Mouse (Mus musculus) bone marrow macrophage, adult 2 months (primary cell): ENCODE measurements at regions not wholly inside any gene's neighbourhood (a gene's known extent, or its start where the extent isn't known, plus 50 kb on each side); places are given as distances from the start of the nearest gene placed in this dataset.

Source experiments
- H3K27ac ChIP-seq: 2 replicates; pipeline ENCODE4 v1.5.1; 2012; ENCODE audit warnings: low read depth, low read length; ENCODE audit not compliant: insufficient read depth
- H3K4me1 ChIP-seq: 2 replicates; pipeline ENCODE4 v1.6.1; 2012; ENCODE audit warnings: low read length; ENCODE audit not compliant: control insufficient read depth, insufficient read depth
- H3K4me3 ChIP-seq: 2 replicates; pipeline ENCODE4 v1.5.1; 2012; ENCODE audit warnings: mild to moderate bottlenecking, low read length, moderate library complexity; ENCODE audit not compliant: insufficient read depth
- CTCF ChIP-seq: IDR thresholded peaks from 2 replicates; pipeline ENCODE4 v1.5.1; 2012; ENCODE audit warnings: low read depth, mild to moderate bottlenecking, low read length, moderate library complexity
- POLR2A ChIP-seq: IDR thresholded peaks from 2 replicates; pipeline ENCODE4 v1.6.1; 2012; ENCODE audit warnings: mild to moderate bottlenecking, low read depth, low read length, borderline replicate concordance

DNA sequence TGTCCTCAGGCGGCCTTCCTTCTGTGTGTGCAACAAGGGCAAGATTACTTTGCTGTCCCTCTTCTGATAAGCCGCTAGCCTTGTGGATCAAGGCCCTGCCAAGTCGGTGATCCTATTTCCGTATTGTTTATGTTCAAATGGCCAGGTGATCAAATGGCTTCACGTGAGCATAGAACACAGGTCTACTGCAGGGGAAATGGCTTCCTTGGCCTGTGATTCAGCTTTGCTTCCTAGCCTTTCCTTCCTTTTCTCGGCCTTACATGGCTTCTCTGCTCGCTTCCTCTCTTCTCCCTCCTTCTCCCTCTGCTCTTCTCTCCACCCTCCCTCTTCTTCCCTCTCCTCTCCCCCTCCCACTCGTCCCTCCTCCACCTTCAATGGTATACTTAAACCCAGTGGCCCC, 77.4 kb upstream of the Atxn1 start:
- TF ChIP-seq CTCF (no peak), POLR2A (no peak)
- H3K4me1 ChIP-seq: peaks cover 17% of the 10 kb centered on the region
- H3K27ac ChIP-seq: no peak overlapping the region
- H3K4me3 ChIP-seq: no peak overlapping the region

DNA sequence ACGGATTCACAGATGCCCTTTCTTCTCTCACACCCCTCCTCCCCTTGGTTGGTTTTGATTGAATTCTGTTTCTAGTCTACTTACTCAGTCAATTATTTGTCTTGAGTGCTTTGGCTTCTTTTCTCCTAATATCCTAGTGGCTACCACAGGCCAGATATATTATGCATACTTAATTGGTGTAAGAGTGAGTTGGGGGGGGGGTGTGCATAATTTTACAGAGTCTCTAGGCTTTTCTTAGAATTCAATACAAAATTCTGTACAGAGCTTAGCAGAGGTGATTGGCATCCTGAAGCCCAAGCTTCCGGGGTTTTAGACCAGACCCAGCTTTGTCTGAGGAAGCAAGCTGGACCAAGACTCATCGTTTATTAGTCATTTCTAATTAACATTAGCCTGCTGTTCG, 76.7 kb upstream of the Atxn1 start:
- Histone ChIP-seq H3K4me3 (no peak overlapping the region), H3K27ac (no peak overlapping the region), H3K4me1 (peaks cover 17% of the 10 kb centered on the region)
- no peak for TF ChIP-seq POLR2A
- TF ChIP-seq CTCF: no peak

DNA sequence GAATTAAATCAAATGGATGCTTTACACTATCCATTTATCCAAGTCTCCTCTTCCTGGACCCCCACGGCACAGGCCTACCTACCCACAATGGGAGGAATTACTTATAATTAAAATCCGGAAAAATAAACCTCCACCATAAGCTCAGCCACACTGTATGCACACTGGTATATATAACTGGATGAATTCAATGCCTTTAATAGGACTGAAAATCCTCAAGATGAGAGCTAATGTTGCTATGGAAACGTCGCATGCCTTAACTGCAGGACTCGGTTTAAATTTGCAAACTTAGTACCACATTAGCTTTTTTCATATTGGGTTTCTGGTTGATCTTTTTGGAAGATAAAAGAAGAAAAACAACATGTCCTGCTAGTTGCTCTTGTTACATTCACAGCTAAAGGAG, 75.3 kb upstream of the Atxn1 start:
- Histone ChIP-seq H3K4me1 (peaks cover 17% of the 10 kb centered on the region), H3K4me3 (no peak overlapping the region), H3K27ac (no peak overlapping the region)
- TF ChIP-seq CTCF (no peak), POLR2A (no peak)

DNA sequence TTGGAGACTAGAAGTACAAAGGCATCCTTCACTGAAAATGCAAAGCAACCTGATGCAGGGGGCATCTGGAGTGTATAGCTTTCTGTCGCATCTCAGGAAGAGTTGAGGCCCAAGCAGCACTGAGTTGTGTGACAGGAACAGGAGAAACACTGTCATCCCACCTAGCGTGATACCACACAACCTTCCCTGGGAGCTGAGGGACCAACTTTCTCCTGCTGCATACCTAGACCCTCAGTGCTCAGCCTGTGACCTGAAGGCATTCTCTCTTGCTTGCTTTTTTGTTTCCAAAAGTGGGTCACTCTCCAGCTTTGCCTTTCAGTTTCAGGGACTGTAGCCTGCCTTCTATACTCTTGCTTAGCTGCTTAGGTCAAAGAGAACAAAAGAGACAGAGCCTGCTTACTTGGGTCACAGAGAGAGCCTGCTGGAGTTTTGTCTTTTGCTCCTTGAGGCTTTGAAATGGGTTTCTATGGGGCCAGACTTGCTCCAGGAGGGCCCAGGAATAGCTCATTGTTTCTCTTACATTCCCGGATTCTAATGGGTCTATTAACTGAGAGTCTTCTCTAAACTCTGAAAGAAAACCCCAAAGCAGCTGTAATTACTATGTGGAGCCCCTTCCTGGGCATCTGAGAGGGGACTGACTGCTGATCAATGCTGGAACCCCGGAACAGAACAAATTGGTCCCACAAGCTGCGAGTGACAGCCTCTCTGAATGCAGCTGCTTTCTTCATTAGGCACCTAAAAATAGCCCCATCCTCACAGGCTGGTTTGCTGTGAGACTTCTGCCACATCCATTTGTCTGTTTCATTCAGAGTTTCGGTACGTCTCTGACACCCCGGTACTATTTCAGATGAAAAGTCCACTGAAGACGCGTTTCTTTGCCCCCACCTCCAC, 73.9 kb upstream of the Atxn1 start:
- Histone ChIP-seq H3K4me3 (no peak overlapping the region), H3K27ac (no peak overlapping the region), H3K4me1 (peaks cover 16% of the 10 kb centered on the region)
- no peak for TF ChIP-seq POLR2A
- TF ChIP-seq CTCF: no peak

DNA sequence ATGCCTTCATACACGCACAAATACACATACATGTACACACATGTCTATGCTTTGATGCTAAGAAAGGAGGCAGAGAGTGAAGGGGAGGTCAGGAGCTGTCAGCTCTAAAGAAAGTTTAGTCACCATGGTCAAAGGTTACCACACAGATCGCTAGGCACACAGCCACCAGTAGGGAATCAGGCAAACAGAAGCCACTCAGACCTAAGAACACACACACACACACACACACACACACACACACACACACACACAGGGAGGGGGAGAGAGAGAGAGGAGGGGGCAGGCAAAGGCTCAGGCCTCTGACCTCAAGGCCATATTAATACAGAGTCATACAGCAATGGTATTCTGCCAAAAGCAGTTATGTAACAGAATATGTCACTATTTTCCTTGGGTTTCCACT, 67.5 kb upstream of the Atxn1 start:
- no peak overlapping the region for H3K4me3 ChIP-seq
- TF ChIP-seq CTCF: no peak
- TF ChIP-seq POLR2A: no peak
- H3K4me1 ChIP-seq: peaks cover 3% of the 10 kb centered on the region; the same call in 1 of the 2 replicates
- no peak overlapping the region for H3K27ac ChIP-seq

DNA sequence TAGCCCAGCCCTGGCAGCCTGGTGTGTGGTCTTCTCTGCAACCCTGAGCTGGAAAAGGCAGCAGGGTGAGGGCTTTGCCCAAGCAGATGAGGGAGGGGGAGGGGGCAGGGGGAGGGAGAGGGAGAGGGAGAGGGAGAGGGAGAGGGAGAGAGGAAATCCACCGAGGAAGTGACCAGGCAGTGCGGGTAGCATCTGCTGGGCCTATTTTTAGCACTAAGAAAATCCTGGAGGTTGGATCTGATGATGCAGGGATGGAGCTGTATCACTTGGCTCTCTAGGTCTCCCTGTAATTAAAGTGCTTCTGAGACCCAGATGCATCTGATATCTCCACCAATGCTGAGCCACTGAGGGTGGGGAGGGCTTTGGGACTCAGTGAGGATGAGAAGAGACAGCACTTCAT, 61.2 kb upstream of the Atxn1 start:
- TF ChIP-seq CTCF (no peak), POLR2A (no peak)
- Histone ChIP-seq H3K27ac (no peak overlapping the region), H3K4me1 (peaks cover 3% of the 10 kb centered on the region; the same call in 1 of the 2 replicates), H3K4me3 (no peak overlapping the region)

DNA sequence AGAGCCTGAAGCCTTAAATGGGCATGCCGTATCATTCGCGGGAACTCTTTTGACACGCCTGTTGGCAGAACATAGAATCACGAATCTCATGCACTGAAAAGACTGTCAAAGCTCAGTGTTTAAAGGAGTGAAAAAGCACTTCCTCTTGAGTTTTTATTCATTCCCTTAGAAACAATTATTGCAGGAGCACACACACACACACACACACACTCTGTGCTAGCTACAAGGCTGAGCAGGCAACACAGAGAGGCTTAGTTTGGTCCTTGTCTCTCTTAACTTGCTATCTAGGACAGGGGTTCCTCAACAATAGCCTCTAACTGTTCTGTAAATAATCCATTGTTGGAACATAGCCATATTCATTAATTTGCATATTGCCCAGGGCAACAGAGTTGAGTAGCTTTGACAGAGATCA, 58.8 kb upstream of the Atxn1 start:
- Histone ChIP-seq H3K4me3 (no peak overlapping the region), H3K4me1 (no peaks in the 10 kb centered on the region), H3K27ac (no peak overlapping the region)
- TF ChIP-seq CTCF (no peak), POLR2A (no peak)

DNA sequence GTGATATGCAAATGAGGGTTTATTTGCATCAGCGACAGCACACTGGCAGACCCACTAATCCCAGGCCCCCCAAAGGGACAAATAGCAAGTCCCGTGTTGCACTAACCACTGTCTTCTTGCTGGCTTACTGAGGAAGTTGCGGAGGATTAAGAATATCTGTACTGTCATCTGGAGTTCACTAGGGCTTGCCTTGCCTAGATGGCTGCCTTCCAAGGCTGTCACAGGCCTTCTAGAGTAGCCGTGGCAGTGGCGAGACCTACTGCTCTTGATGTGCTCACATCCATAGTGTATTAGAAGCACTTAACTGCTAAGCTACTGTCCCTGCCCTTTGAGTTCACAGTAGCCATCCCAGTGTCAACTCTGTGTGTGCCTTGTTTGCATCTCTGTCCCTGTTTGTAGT, 58.4 kb upstream of the Atxn1 start:
- no peak overlapping the region for H3K27ac ChIP-seq
- no peak for TF ChIP-seq CTCF
- no peak for TF ChIP-seq POLR2A
- H3K4me1 ChIP-seq: no peaks in the 10 kb centered on the region
- no peak overlapping the region for H3K4me3 ChIP-seq

DNA sequence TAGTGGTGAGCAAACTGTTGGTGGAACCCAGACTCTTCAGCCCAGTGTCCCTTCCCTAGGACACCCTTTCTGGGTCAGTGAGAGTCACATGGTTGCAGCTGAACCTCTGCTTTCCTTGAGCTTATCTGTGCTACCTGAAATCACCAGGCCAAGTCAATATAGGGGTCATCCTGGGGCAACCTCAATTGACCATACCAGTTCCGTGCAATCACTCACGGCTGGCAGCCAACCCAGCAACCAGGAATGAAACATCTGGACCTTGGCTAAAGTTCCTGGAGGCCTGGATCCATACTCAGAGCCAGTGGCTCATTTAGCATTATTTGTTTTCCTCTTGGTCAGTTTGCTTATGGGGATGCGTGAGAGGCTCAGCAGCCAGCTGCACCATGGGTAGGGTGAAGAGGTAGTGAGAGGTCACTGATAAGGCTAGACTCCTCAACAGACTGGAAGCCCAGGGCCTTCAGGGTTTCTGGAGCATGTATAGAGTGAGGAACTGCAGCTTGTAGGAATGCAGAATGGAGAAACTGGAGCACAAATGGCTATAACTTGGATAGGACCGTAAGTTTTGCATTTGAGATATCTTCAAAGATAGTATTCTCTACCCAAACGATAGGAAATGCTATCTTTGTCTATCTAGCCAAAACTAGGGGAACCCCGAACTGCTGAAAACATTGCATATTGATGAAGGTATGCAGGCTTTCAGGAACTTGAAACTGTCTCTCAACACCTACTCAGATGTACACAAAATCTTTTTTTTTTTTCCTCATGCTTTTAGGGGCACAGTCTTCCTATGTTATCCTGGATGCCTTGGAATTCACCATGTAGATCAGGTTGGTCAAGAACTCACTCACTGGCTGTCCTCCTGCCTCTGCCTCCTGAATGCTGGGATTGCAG, 56.4 kb upstream of the Atxn1 start:
- TF ChIP-seq CTCF: no peak
- TF ChIP-seq POLR2A: no peak
- Histone ChIP-seq H3K4me3 (no peak overlapping the region), H3K4me1 (no peaks in the 10 kb centered on the region), H3K27ac (no peak overlapping the region)
